In the genomic region with DNA sequence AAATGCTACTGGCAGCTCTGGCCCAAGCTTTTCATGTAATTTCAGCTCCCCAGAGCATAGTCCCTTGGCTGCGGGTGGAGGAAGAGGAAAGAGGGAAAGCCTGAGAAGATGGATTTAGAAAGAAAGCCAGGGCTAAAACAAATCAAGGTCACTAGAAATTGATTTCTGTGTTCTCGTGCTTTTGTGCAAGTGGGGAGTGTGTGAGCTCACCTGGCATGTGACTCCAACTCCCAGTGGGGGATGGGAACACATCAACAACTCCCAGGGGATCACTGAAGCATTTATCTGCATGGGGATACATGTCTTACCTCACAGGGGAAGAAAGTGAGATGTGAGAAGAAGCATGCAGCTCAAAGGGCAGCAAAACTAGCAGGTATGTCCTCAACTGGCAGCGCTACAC, we compare ENCODE assay signal across 25 mouse cellular contexts.
DNase-seq lines count a peak whose midpoint lies in the region; ATAC-seq and TF ChIP-seq lines count a peak whose summit lies in the region.
"Had no signal": no experiment of that assay in that cellular context is flagged by ENCODE, and none has a peak within 500 bp of the region (broad histone marks: within the 10 kb centered on the region; RNA-seq: fewer than 3 reads in every experiment).

No protein-coding gene starts in this region.

- no peak for TF ChIP-seq CTCF in CH12.LX (conservative IDR thresholded peaks at IDR 0.05 in 1 of 2, IDR thresholded peaks at IDR 0.05 in 1 of 2; ENCODE audit: low read depth in 2 of 2, low read length in 2 of 2)

- H3K9ac ChIP-seq in hindbrain, embryonic 11.5 days (ENCODE audit: low read depth, low read length): no peak overlapping the region
- no peak overlapping the region for H3K9ac ChIP-seq in hindbrain, embryonic 14.5 days
- no peak overlapping the region for H3K9ac ChIP-seq in midbrain, embryonic 16.5 days (ENCODE audit: low read depth, low read length)
- no peak overlapping the region for H3K9ac ChIP-seq in CH12.LX (ENCODE audit: insufficient read depth, low read depth)
- H3K9ac ChIP-seq: forebrain, embryonic 13.5 days; kidney, embryonic 15.5 days; lung, embryonic 15.5 days had no signal

- no peaks in the 10 kb centered on the region for H3K9me3 ChIP-seq in hindbrain, embryonic 11.5 days (ENCODE audit: control insufficient read depth, low read length)
- no peaks in the 10 kb centered on the region for H3K9me3 ChIP-seq in hindbrain, embryonic 14.5 days (ENCODE audit: control insufficient read depth, low read length)
- H3K9me3 ChIP-seq in midbrain, embryonic 10.5 days (replicated peaks): peaks cover 4% of the 10 kb centered on the region
- no peaks in the 10 kb centered on the region for H3K9me3 ChIP-seq in midbrain, embryonic 16.5 days (replicated peaks; ENCODE audit: control insufficient read depth, low read length, poor library complexity, severe bottlenecking)
- H3K9me3 ChIP-seq in CH12.LX (replicated peaks; ENCODE audit: low read length): peaks cover 7% of the 10 kb centered on the region
- H3K9me3 ChIP-seq: kidney, embryonic 15.5 days; lung, embryonic 15.5 days had no signal

- H3K79me2 ChIP-seq in CH12.LX (replicated peaks; ENCODE audit: control insufficient read depth, extremely low read depth, insufficient read depth, poor library complexity, severe bottlenecking): no peaks in the 10 kb centered on the region

- in situ Hi-C loops in CH12.LX (cut with MboI; ENCODE audit: low pct_ligation_motif_present, low pct_unique_long_range_greater_than_20kb, low sequenced_read_pairs): loop anchor here (10.0 kb wide), 1 partner anchor 322 kb away; the partner anchor contains the start of gene Id2

- TF ChIP-seq RAD21 in CH12.LX (IDR thresholded peaks at IDR 0.05; ENCODE audit: low read depth, low read length): no peak

- no peaks in the 10 kb centered on the region for H3K36me3 ChIP-seq in hindbrain, embryonic 11.5 days (ENCODE audit: control insufficient read depth, insufficient read depth, low read length)
- H3K36me3 ChIP-seq in hindbrain, embryonic 14.5 days (replicated peaks; ENCODE audit: control insufficient read depth, insufficient read depth): no peaks in the 10 kb centered on the region
- no peaks in the 10 kb centered on the region for H3K36me3 ChIP-seq in midbrain, embryonic 10.5 days
- no peaks in the 10 kb centered on the region for H3K36me3 ChIP-seq in midbrain, embryonic 16.5 days (ENCODE audit: control insufficient read depth, insufficient read depth, low read length)
- H3K36me3 ChIP-seq in CH12.LX (replicated peaks in 1 of 2; ENCODE audit: control insufficient read depth in 1 of 2, insufficient read depth in 1 of 2, low read length in 1 of 2): no peaks in the 10 kb centered on the region
- H3K36me3 ChIP-seq: G1E; kidney, embryonic 15.5 days; lung, embryonic 15.5 days had no signal

- dilution Hi-C loops in CH12.LX (cut with MboI; ENCODE audit: extremely low pct_ligation_motif_present, extremely low pct_unique_long_range_greater_than_20kb, low sequenced_read_pairs): no loop called here

- no peak overlapping the region for H3K4me3 ChIP-seq in hindbrain, embryonic 11.5 days (ENCODE audit: low read depth, low read length)
- no peak overlapping the region for H3K4me3 ChIP-seq in hindbrain, embryonic 14.5 days (replicated peaks; ENCODE audit: low read length)
- no peak overlapping the region for H3K4me3 ChIP-seq in midbrain, embryonic 10.5 days
- no peak overlapping the region for H3K4me3 ChIP-seq in midbrain, embryonic 16.5 days (ENCODE audit: low read depth, low read length)
- H3K4me3 ChIP-seq in CH12.LX (replicated peaks in 1 of 3; ENCODE audit: low read depth in 2 of 3, low read length in 2 of 3, poor library complexity in 1 of 3): no peak overlapping the region
- H3K4me3 ChIP-seq: forebrain, embryonic 13.5 days; heart, embryonic 10.5 days; kidney, embryonic 15.5 days; lung, embryonic 15.5 days had no signal

- no peak for TF ChIP-seq EP300 in CH12.LX (IDR thresholded peaks at IDR 0.05; ENCODE audit: low read length)

- H3K4me2 ChIP-seq in hindbrain, embryonic 11.5 days (replicated peaks; ENCODE audit: low read depth, low read length): no peak overlapping the region
- no peak overlapping the region for H3K4me2 ChIP-seq in hindbrain, embryonic 14.5 days (replicated peaks)
- no peak overlapping the region for H3K4me2 ChIP-seq in midbrain, embryonic 16.5 days (ENCODE audit: low read length)
- no peak overlapping the region for H3K4me2 ChIP-seq in CH12.LX (ENCODE audit: insufficient read depth, low read depth, poor library complexity, severe bottlenecking)
- H3K4me2 ChIP-seq: forebrain, embryonic 13.5 days; kidney, embryonic 15.5 days; liver, embryonic 11.5 days; lung, embryonic 15.5 days had no signal

- TF ChIP-seq POLR2A in CH12.LX (IDR thresholded peaks at IDR 0.05; ENCODE audit: low read depth, low read length): no peak

- 70% methylated on average over 3 of the region's 3 CpGs for WGBS in hindbrain, embryonic 11.5 days
- WGBS in hindbrain, embryonic 14.5 days: 54% methylated on average over 3 of the region's 3 CpGs
- WGBS in midbrain, embryonic 10.5 days: 66% methylated on average over 3 of the region's 3 CpGs
- WGBS in midbrain, embryonic 16.5 days: 55% methylated on average over 3 of the region's 3 CpGs

- H3K27me3 ChIP-seq in hindbrain, embryonic 11.5 days (ENCODE audit: control insufficient read depth, insufficient read depth, low read length): no peaks in the 10 kb centered on the region
- no peaks in the 10 kb centered on the region for H3K27me3 ChIP-seq in hindbrain, embryonic 14.5 days (ENCODE audit: control insufficient read depth, insufficient read depth, low read length)
- H3K27me3 ChIP-seq in midbrain, embryonic 10.5 days (ENCODE audit: low read depth, poor library complexity, severe bottlenecking): no peaks in the 10 kb centered on the region
- no peaks in the 10 kb centered on the region for H3K27me3 ChIP-seq in midbrain, embryonic 16.5 days (ENCODE audit: control insufficient read depth, insufficient read depth, low read depth, low read length)
- no peaks in the 10 kb centered on the region for H3K27me3 ChIP-seq in CH12.LX (replicated peaks)
- H3K27me3 ChIP-seq: forebrain, embryonic 13.5 days; kidney, embryonic 15.5 days; lung, embryonic 15.5 days had no signal

- H3K27ac ChIP-seq in hindbrain, embryonic 11.5 days (ENCODE audit: low read depth, low read length): no peak overlapping the region
- H3K27ac ChIP-seq in hindbrain, embryonic 14.5 days: no peak overlapping the region
- H3K27ac ChIP-seq in midbrain, embryonic 10.5 days (replicated peaks): peak overlapping the region; percentile 61
- H3K27ac ChIP-seq in midbrain, embryonic 16.5 days (ENCODE audit: low read length): no peak overlapping the region
- H3K27ac ChIP-seq in CH12.LX (ENCODE audit: insufficient read depth, low read depth): no peak overlapping the region
- H3K27ac ChIP-seq: forebrain, embryonic 13.5 days; heart, embryonic 10.5 days; lung, embryonic 15.5 days; stomach, postnatal 0 days had no signal

- DNase-seq in adrenal gland, adult 2 months: peak; percentile 26
- no peak for DNase-seq in adrenal gland, postnatal 25 days
- DNase-seq in hindbrain, embryonic 11.5 days (ENCODE audit: low spot score): peak; percentile 14
- DNase-seq in hindbrain, embryonic 14.5 days (ENCODE audit: low spot score): no peak
- no peak for DNase-seq in midbrain, embryonic 10.5 days (ENCODE audit: low spot score)
- DNase-seq in CH12.LX (ENCODE audit: extremely low read depth): no peak
- DNase-seq in right cerebral cortex, adult 18-20 months: no peak
- DNase-seq: adrenal gland, postnatal 14 days; cerebellum, adult 11-12 months; cerebellum, adult 9-11 months; gastrocnemius, postnatal 14 days; heart, postnatal 36 days; layer of hippocampus, adult 9-11 months; right cerebral cortex, postnatal 4 days; thymus, adult 18-20 months; thymus, postnatal 25 days had no signal

- ATAC-seq in hindbrain, embryonic 11.5 days (ENCODE audit: low FRiP score): no peak
- ATAC-seq in hindbrain, embryonic 14.5 days (ENCODE audit: low FRiP score): no peak
- ATAC-seq in midbrain, embryonic 16.5 days: no peak
- ATAC-seq: forebrain, embryonic 13.5 days; intestine, postnatal 0 days had no signal

- H3K4me1 ChIP-seq in hindbrain, embryonic 11.5 days (replicated peaks; ENCODE audit: control insufficient read depth, insufficient read depth, low read length): 0 out of 2 replicates have a peak, but pooled peaks cover 5% of the 10 kb centered on the region
- H3K4me1 ChIP-seq in hindbrain, embryonic 14.5 days (replicated peaks; ENCODE audit: control insufficient read depth, insufficient read depth, low read length): peaks cover 6% of the 10 kb centered on the region
- H3K4me1 ChIP-seq in midbrain, embryonic 10.5 days: peaks cover 25% of the 10 kb centered on the region
- peaks cover 6% of the 10 kb centered on the region; the same call in 1 of the 2 replicates for H3K4me1 ChIP-seq in midbrain, embryonic 16.5 days (ENCODE audit: control insufficient read depth, insufficient read depth, low read length)
- H3K4me1 ChIP-seq in CH12.LX (ENCODE audit: control insufficient read depth in 1 of 2, insufficient read depth in 2 of 2): peaks cover 4 to 16% of the 10 kb centered on the region in 2 experiments; a peak in 3 of 4 replicates

TF ChIP-seq in CH12.LX, 34 proteins besides CTCF, POLR2A, EP300 and RAD21:
- TF ChIP-seq GABPA (IDR thresholded peaks at IDR 0.05; ENCODE audit: insufficient replicate concordance, low read depth, low read length) (no peak), BHLHE40 (IDR thresholded peaks at IDR 0.05; ENCODE audit: low read depth, low read length) (peak; percentile 61; the same call in 1 of the 2 replicates), MXI1 (IDR thresholded peaks at IDR 0.05; ENCODE audit: low read depth, low read length) (no peak), MAX (IDR thresholded peaks at IDR 0.05; ENCODE audit: low read length) (no peak), ZNF384 (IDR thresholded peaks at IDR 0.05; ENCODE audit: low read depth, low read length) (no peak), TCF12 (IDR thresholded peaks at IDR 0.05; ENCODE audit: low read depth, low read length) (no peak)
TF ChIP-seq in CH12.LX: peak in this region for 1.

Comparison
In these comparisons a context has a peak if more than half of its experiments do, and no peak if none do; other contexts are left out.
1. DNase-seq: peak in adrenal gland, adult 2 months (single experiment) and hindbrain, embryonic 11.5 days (single experiment); none in adrenal gland, postnatal 25 days (single experiment), hindbrain, embryonic 14.5 days (single experiment), midbrain, embryonic 10.5 days (single experiment), CH12.LX (single experiment) and right cerebral cortex, adult 18-20 months (single experiment).